Mouse (Mus musculus) small intestine, adult 2 months (tissue): ENCODE results near the gene Tex29. TPM values are rescaled to one million over a fixed set of nuclear protein-coding genes. Genes with fewer than 3 reads are reported as not detected.

Experiments
- H3K27ac ChIP-seq: fragments of 200-500 bp; 2 replicates; pipeline ENCODE4 v1.5.1; 2012; ENCODE audit warnings: low read depth, low read length, control low read depth, inconsistent platforms; ENCODE audit not compliant: insufficient read depth
- H3K27me3 ChIP-seq: fragments of 200-500 bp; 2 replicates; pipeline ENCODE4 v1.6.1; 2012; ENCODE audit warnings: mild to moderate bottlenecking, moderate library complexity, low read length, inconsistent platforms; ENCODE audit not compliant: control insufficient read depth, insufficient read depth
- H3K36me3 ChIP-seq: fragments of 200-500 bp; 2 replicates; pipeline ENCODE4 v1.6.1; 2012; ENCODE audit warnings: mild to moderate bottlenecking, low read length, control low read depth, inconsistent platforms; ENCODE audit not compliant: control insufficient read depth, insufficient read depth
- H3K4me1 ChIP-seq: fragments of 200-500 bp; 2 replicates; pipeline ENCODE4 v1.6.1; 2012; ENCODE audit warnings: low read length, inconsistent platforms, mixed read lengths; ENCODE audit not compliant: control insufficient read depth, insufficient read depth, insufficient read length
- H3K4me3 ChIP-seq: fragments of 200-500 bp; 2 replicates; pipeline ENCODE4 v1.5.1; 2012; ENCODE audit warnings: low read depth, mild to moderate bottlenecking, control low read depth, inconsistent platforms, low read length, moderate library complexity
- CTCF ChIP-seq: fragments of 200-500 bp; IDR thresholded peaks from 2 replicates; pipeline ENCODE4 v1.5.1; 2012; ENCODE audit warnings: low read depth, mild to moderate bottlenecking, control low read depth, inconsistent platforms, low read length, moderate library complexity, mixed read lengths; ENCODE audit not compliant: insufficient replicate concordance, insufficient read length; ENCODE audit errors: extremely low read depth
- POLR2A ChIP-seq: fragments of 200-500 bp; IDR thresholded peaks from 2 replicates; pipeline ENCODE4 v1.6.1; 2012; ENCODE audit warnings: low read depth, mild to moderate bottlenecking, control low read depth, inconsistent platforms, low read length, moderate library complexity
- WGBS: fragments of 180-500 bp; shearing (Covaris S2); methylation state at CpG from one replicate; pipeline ENCODE4 v1.1.7; 2018; 5-methylcytosine and 5-hydroxymethylcytosine counted together
- polyA plus RNA-seq: library from polyadenylated mRNA; depleted of rRNA; stranded (reverse); fragments of >200 nt; gene quantifications from 2 replicates; pipeline ENCODE4 v1.2.3, GENCODE M21; 2012; rRNA removed

Tex29 gene
- not detected in 2 replicates for polyA plus RNA-seq

DNA sequence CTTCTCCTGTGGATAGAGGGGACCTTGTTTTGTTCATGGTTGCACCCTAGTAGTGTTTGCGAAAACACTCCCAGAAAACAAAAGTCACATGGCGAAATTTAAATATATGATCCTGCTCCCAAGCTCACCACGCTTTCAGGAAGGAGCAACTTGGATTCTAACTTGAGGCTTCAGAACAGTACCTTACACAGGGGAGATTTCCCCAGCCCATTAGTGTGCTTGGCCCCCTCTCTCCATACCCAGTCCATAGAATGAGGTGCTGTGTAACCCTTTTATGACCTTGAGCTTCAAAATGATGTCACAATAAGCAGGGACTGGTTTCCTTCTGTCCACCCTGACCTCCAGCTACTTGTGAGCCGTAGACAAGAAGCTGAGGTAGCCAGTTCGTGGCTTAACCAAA is at the start of gene Tex29:
Gene Tex29, plus strand, starts transcription at position 301 of the 400 bp plus-strand sequence.
- TF ChIP-seq POLR2A (no peak), CTCF (no peak)
- Histone ChIP-seq H3K4me3 (no peak within 1 kb of the TSS), H3K36me3 (no peaks in the 10 kb centered on the region; the same call in 1 of the 2 replicates), H3K27ac (no peak within 1 kb of the TSS), H3K4me1 (no peaks in the 10 kb centered on the region), H3K27me3 (no peaks in the 10 kb centered on the region)
- 82% methylated on average over 5 of the region's 5 CpGs for WGBS

GRCm38 (mm10) chr8:11794956-11795355 is 45.3 kb upstream of the Tex29 start:
- TF ChIP-seq CTCF (no peak), POLR2A (no peak)
- H3K27me3 ChIP-seq, result no peaks in the 10 kb centered on the region
- H3K27ac ChIP-seq, result no peak overlapping the region
- H3K4me3 ChIP-seq, result no peak overlapping the region
- no peaks in the 10 kb centered on the region for H3K4me1 ChIP-seq
- H3K36me3 ChIP-seq, result peaks cover 24% of the 10 kb centered on the region

- Histone ChIP-seq H3K27me3 (no peaks in the 10 kb centered on the region), H3K27ac (no peak overlapping the region), H3K4me3 (no peak overlapping the region), H3K4me1 (no peaks in the 10 kb centered on the region), H3K36me3 (peaks cover 32% of the 10 kb centered on the region)
- 86% methylated on average over 8 of the region's 8 CpGs for WGBS
- TF ChIP-seq CTCF (no peak), POLR2A (no peak)
Observed at GRCm38 (mm10) chr8:11797128-11797527, 43.1 kb upstream of the Tex29 start.

GRCm38 (mm10) chr8:11797729-11798479 is 42.4 kb upstream of the Tex29 start:
- Histone ChIP-seq H3K4me1 (no peaks in the 10 kb centered on the region), H3K36me3 (peaks cover 33% of the 10 kb centered on the region), H3K27ac (no peak overlapping the region), H3K27me3 (no peaks in the 10 kb centered on the region), H3K4me3 (no peak overlapping the region)
- TF ChIP-seq CTCF (no peak), POLR2A (no peak)
- 84% methylated on average over 14 of the region's 14 CpGs for WGBS

DNA sequence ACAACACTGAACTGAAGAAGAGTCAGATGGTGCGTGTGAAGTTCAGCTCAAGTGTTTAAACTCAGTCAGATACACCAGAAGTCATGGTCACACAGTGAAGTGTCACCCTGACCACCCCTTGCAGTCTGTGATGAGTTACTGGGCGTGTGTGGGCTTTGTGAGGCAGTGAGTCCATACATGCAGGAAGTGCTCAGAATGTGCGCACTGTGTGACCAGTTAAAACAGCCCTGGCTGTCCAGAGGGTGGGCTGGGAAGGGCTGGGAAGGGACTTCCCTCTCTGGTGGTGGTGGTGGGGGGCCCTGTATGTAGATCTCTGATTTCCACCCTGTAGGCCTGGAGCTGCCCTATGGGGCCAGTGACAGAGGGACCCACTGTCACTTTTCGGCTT is 41.8 kb upstream of the Tex29 start:
- Histone ChIP-seq H3K4me1 (no peaks in the 10 kb centered on the region), H3K27ac (no peak overlapping the region), H3K4me3 (no peak overlapping the region), H3K36me3 (peaks cover 29% of the 10 kb centered on the region), H3K27me3 (no peaks in the 10 kb centered on the region)
- TF ChIP-seq POLR2A (no peak), CTCF (no peak)
- WGBS, result 87% methylated on average over 4 of the region's 4 CpGs

DNA sequence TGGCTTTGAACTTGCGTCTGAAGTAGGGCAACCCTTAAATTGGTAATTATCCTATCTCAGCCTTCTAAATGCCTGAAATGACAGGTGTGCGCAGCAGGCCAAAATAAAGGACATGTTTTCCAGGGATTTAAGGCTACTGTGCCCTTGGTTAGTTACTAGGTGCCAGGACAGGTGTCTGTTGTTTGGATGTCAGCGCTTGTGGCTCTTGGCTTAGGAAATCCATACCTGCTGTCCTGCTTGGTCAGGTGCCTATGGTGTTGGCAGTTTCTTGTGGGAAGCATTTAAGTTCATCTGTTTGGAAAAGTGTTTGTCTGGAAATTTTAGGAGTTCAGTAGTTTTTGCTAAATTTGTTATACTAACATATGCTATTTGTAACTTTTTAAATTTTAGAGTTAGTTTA is 41.2 kb upstream of the Tex29 start:
- H3K27me3 ChIP-seq, result no peaks in the 10 kb centered on the region
- peaks cover 30% of the 10 kb centered on the region for H3K36me3 ChIP-seq
- no peak overlapping the region for H3K27ac ChIP-seq
- TF ChIP-seq POLR2A (no peak), CTCF (no peak)
- no peak overlapping the region for H3K4me3 ChIP-seq
- WGBS, result 91% methylated on average over 3 of the region's 3 CpGs
- no peaks in the 10 kb centered on the region for H3K4me1 ChIP-seq

- TF ChIP-seq CTCF (no peak), POLR2A (no peak)
- Histone ChIP-seq H3K36me3 (peaks cover 41% of the 10 kb centered on the region), H3K4me1 (no peaks in the 10 kb centered on the region), H3K27ac (no peak overlapping the region), H3K27me3 (no peaks in the 10 kb centered on the region), H3K4me3 (no peak overlapping the region)
- 85% methylated on average over 7 of the region's 7 CpGs for WGBS
Observed at GRCm38 (mm10) chr8:11800481-11800880, 39.8 kb upstream of the Tex29 start.
